Mouse (Mus musculus): Measurements from ENCODE around the gene Htr1f.

DNA sequence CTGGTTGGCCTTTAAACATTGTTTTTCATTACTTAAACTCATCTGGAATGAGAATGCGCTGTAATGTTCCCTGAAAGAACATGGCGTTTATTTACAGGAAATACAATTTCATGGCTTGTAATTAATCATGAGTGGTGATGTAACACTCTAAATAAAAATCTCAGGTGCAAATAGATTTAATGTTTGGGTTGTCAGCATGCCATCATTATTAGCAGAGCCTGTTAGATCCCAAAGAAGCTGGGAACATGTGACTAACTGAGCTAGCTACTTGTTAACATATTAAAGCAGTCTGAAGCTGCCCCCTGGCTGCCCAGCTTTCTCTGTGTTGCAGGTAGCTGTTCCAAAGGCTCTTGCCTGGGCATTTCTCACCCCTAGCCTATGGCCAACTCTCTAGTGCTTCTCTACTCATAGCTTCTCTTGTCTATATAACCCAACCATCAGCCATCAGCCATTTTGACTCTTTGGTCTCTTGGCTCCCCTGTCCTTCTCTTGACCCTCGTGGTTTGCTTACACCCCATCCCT lies 227.0 kb downstream of the Htr1f start:
- no peak for TF ChIP-seq CTCF (IDR thresholded peaks at IDR 0.05; ENCODE audit: extremely low read depth, insufficient read depth, insufficient read length, insufficient replicate concordance)
- TF ChIP-seq POLR2A (IDR thresholded peaks at IDR 0.05; ENCODE audit: low read depth, low read length): no peak
